Mouse (Mus musculus) lung, embryonic 16.5 days (tissue): Measurements from ENCODE around the gene Polr2j. TPM values are rescaled to one million over a fixed set of nuclear protein-coding genes. Genes with fewer than 3 reads are reported as not detected.

Source experiments
- ATAC-seq: fragments of 200-750 bp; cut with Nextera tagmentation; 2 replicates; pipeline ENCODE4 v1.8.0; 2017; ENCODE audit warnings: low read depth, mild to moderate bottlenecking, moderate library complexity
- H3K27ac ChIP-seq: fragments of 300-500 bp; sonication (generic); 2 replicates; pipeline ENCODE4 v1.5.1; 2014; ENCODE audit warnings: mild to moderate bottlenecking, control low read depth, low read length
- H3K27me3 ChIP-seq: fragments of 300-500 bp; sonication (generic); 2 replicates; pipeline ENCODE4 v1.6.1; 2014; ENCODE audit warnings: low read depth, low read length, mixed read lengths; ENCODE audit not compliant: control insufficient read depth, insufficient read depth
- H3K36me3 ChIP-seq: fragments of 300-500 bp; sonication (generic); 2 replicates; pipeline ENCODE4 v1.6.1; 2014; ENCODE audit warnings: low read length; ENCODE audit not compliant: control insufficient read depth, insufficient read depth
- H3K4me1 ChIP-seq: fragments of 300-500 bp; sonication (generic); replicated peaks from 2 replicates; pipeline ENCODE4 v1.6.1; 2014; ENCODE audit warnings: low read length, mixed read lengths; ENCODE audit not compliant: control insufficient read depth, insufficient read depth
- H3K4me2 ChIP-seq: fragments of 300-500 bp; sonication (generic); 2 replicates; pipeline ENCODE4 v1.6.1; 2014; ENCODE audit warnings: low read depth, low read length, control low read depth
- H3K4me3 ChIP-seq: fragments of 300-500 bp; sonication (generic); 2 replicates; pipeline ENCODE4 v1.5.1; 2014; ENCODE audit warnings: mild to moderate bottlenecking, low read length, control low read depth
- H3K9ac ChIP-seq: fragments of 300-500 bp; sonication (generic); 2 replicates; pipeline ENCODE4 v1.6.1; 2014; ENCODE audit warnings: low read length, control low read depth
- H3K9me3 ChIP-seq: fragments of 300-500 bp; sonication (generic); 2 replicates; pipeline ENCODE4 v1.6.1; 2016; ENCODE audit warnings: low read length; ENCODE audit not compliant: control insufficient read depth
- WGBS: fragments of 180-500 bp; shearing (Covaris S2); extraction: QIAGEN DNeasy Blood & Tissue Kit; methylation state at CpG from one replicate; pipeline ENCODE4 v1.1.7; 2014; 5-methylcytosine and 5-hydroxymethylcytosine counted together
- polyA plus RNA-seq: library from polyadenylated mRNA; unstranded; fragments of >200 nt; fragmentation: Nextera tagmentation; extraction: Ambion mirVana; gene quantifications from 2 replicates; pipeline ENCODE4 v1.2.1, GENCODE M21; 2015

Gene Polr2j
- 210 and 211 TPM in 2 replicates for polyA plus RNA-seq

GRCm38 (mm10) chr5:136115891-136116783 lies at the start of gene Polr2j:
TSS of gene Polr2j (plus strand) at chr5:136116631.
- WGBS: 3% methylated on average over 42 of the region's 42 CpGs
- Histone ChIP-seq H3K9me3 (no peaks in the 10 kb centered on the region), H3K36me3 (0 out of 2 replicates have a peak, but pooled peaks cover 3% of the 10 kb centered on the region), H3K4me3 (peak within 1 kb of the TSS; percentile 96), H3K4me1 (peaks cover 13% of the 10 kb centered on the region), H3K9ac (peak within 1 kb of the TSS; percentile 94), H3K4me2 (peak within 1 kb of the TSS; percentile 93), H3K27ac (peak within 1 kb of the TSS; percentile 63; the same call in 1 of the 2 replicates), H3K27me3 (no peaks in the 10 kb centered on the region)
- ATAC-seq: peak; percentile 98

GRCm38 (mm10) chr5:136069411-136069810 lies 47.0 kb upstream of the Polr2j start:
- no peak for ATAC-seq
- no peaks in the 10 kb centered on the region for H3K9me3 ChIP-seq
- no peaks in the 10 kb centered on the region for H3K36me3 ChIP-seq
- no peaks in the 10 kb centered on the region for H3K4me1 ChIP-seq
- H3K4me2 ChIP-seq: no peak overlapping the region
- no peak overlapping the region for H3K4me3 ChIP-seq
- no peak overlapping the region for H3K9ac ChIP-seq
- 65% methylated on average over 2 of the region's 2 CpGs for WGBS
- H3K27me3 ChIP-seq: no peaks in the 10 kb centered on the region
- no peak overlapping the region for H3K27ac ChIP-seq

GRCm38 (mm10) chr5:136073051-136073450 lies 43.4 kb upstream of the Polr2j start:
- Histone ChIP-seq H3K36me3 (no peaks in the 10 kb centered on the region), H3K4me2 (no peak overlapping the region), H3K9me3 (no peaks in the 10 kb centered on the region), H3K4me3 (no peak overlapping the region), H3K4me1 (0 out of 2 replicates have a peak, but pooled peaks cover 2% of the 10 kb centered on the region), H3K9ac (no peak overlapping the region), H3K27ac (no peak overlapping the region), H3K27me3 (no peaks in the 10 kb centered on the region)
- no peak for ATAC-seq
- WGBS: 40% methylated on average over 6 of the region's 6 CpGs

GRCm38 (mm10) chr5:136073526-136073925 lies 42.9 kb upstream of the Polr2j start:
- Histone ChIP-seq H3K27ac (no peak overlapping the region), H3K9ac (no peak overlapping the region), H3K4me3 (no peak overlapping the region), H3K36me3 (no peaks in the 10 kb centered on the region), H3K4me1 (0 out of 2 replicates have a peak, but pooled peaks cover 2% of the 10 kb centered on the region), H3K9me3 (no peaks in the 10 kb centered on the region), H3K4me2 (no peak overlapping the region), H3K27me3 (no peaks in the 10 kb centered on the region)
- WGBS: 58% methylated on average over 11 of the region's 11 CpGs
- no peak for ATAC-seq

- H3K4me1 ChIP-seq: 0 out of 2 replicates have a peak, but pooled peaks cover 2% of the 10 kb centered on the region
- no peaks in the 10 kb centered on the region for H3K27me3 ChIP-seq
- no peaks in the 10 kb centered on the region for H3K36me3 ChIP-seq
- no peak overlapping the region for H3K4me2 ChIP-seq
- H3K9me3 ChIP-seq: no peaks in the 10 kb centered on the region
- 77% methylated on average over 5 of the region's 5 CpGs for WGBS
- no peak overlapping the region for H3K9ac ChIP-seq
- H3K27ac ChIP-seq: no peak overlapping the region
- H3K4me3 ChIP-seq: no peak overlapping the region
- no peak for ATAC-seq
These were observed 41.4 kb upstream of the Polr2j start for GRCm38 (mm10) chr5:136075076-136075475.

- Histone ChIP-seq H3K4me1 (0 out of 2 replicates have a peak, but pooled peaks cover 2% of the 10 kb centered on the region), H3K27me3 (no peaks in the 10 kb centered on the region), H3K4me3 (no peak overlapping the region), H3K36me3 (no peaks in the 10 kb centered on the region), H3K9me3 (no peaks in the 10 kb centered on the region), H3K9ac (no peak overlapping the region), H3K27ac (no peak overlapping the region), H3K4me2 (no peak overlapping the region)
- WGBS: 19% methylated on average over 7 of the region's 7 CpGs
- no peak for ATAC-seq
These were observed 40.1 kb upstream of the Polr2j start for GRCm38 (mm10) chr5:136076284-136076683.

GRCm38 (mm10) chr5:136077001-136077550 lies 39.4 kb upstream of the Polr2j start:
- ATAC-seq: no peak
- 73% methylated on average over 9 of the region's 9 CpGs for WGBS
- Histone ChIP-seq H3K27me3 (no peaks in the 10 kb centered on the region), H3K4me3 (no peak overlapping the region), H3K4me2 (no peak overlapping the region), H3K4me1 (0 out of 2 replicates have a peak, but pooled peaks cover 2% of the 10 kb centered on the region), H3K36me3 (no peaks in the 10 kb centered on the region), H3K9ac (no peak overlapping the region), H3K27ac (no peak overlapping the region), H3K9me3 (no peaks in the 10 kb centered on the region)

- Histone ChIP-seq H3K9ac (no peak overlapping the region), H3K4me3 (no peak overlapping the region), H3K27ac (no peak overlapping the region), H3K27me3 (no peaks in the 10 kb centered on the region), H3K9me3 (no peaks in the 10 kb centered on the region), H3K4me2 (no peak overlapping the region), H3K4me1 (0 out of 2 replicates have a peak, but pooled peaks cover 2% of the 10 kb centered on the region), H3K36me3 (no peaks in the 10 kb centered on the region)
- no peak for ATAC-seq
- WGBS: 90% methylated on average over 5 of the region's 5 CpGs
These were observed 38.3 kb upstream of the Polr2j start for GRCm38 (mm10) chr5:136078136-136078535.

- Histone ChIP-seq H3K9ac (no peak overlapping the region), H3K27ac (no peak overlapping the region), H3K9me3 (no peaks in the 10 kb centered on the region), H3K36me3 (no peaks in the 10 kb centered on the region), H3K4me1 (peaks cover 11% of the 10 kb centered on the region; the same call in 1 of the 2 replicates), H3K4me3 (no peak overlapping the region), H3K27me3 (peaks cover 14% of the 10 kb centered on the region), H3K4me2 (no peak overlapping the region)
- 74% methylated on average over 4 of the region's 4 CpGs for WGBS
- no peak for ATAC-seq
These were observed 34.1 kb upstream of the Polr2j start for GRCm38 (mm10) chr5:136082345-136082744.
